Mouse (Mus musculus) cerebellum, adult 2 months (tissue): ENCODE results near the gene Rbfox1. TPM values are rescaled to one million over a fixed set of nuclear protein-coding genes. Genes with fewer than 3 reads are reported as not detected.
A peak's percentile ranks its signal among the peaks of the same experiment; 100 is the strongest.

Experiments used
- DNase-seq, 2 experiments: peaks; one replicate each; pipeline ENCODE4 v3.0.0; 2021
- H3K27ac ChIP-seq: fragments of 200-500 bp; 2 replicates; pipeline ENCODE4 v1.5.1; 2012; ENCODE audit warnings: low read length, control low read depth, inconsistent platforms; ENCODE audit not compliant: insufficient read depth
- H3K27me3 ChIP-seq: fragments of 200-500 bp; 2 replicates; pipeline ENCODE4 v1.6.1; 2012; ENCODE audit warnings: inconsistent platforms, mild to moderate bottlenecking, low read length, moderate library complexity; ENCODE audit not compliant: control insufficient read depth, insufficient read depth
- H3K4me1 ChIP-seq: fragments of 200-500 bp; 2 replicates; pipeline ENCODE4 v1.6.1; 2011; ENCODE audit warnings: low read length; ENCODE audit not compliant: control insufficient read depth, insufficient read depth
- H3K4me3 ChIP-seq: fragments of 200-500 bp; replicated peaks from 2 replicates; pipeline ENCODE3; 2011; ENCODE audit warnings: mild to moderate bottlenecking, low read depth, low read length, control low read depth; ENCODE audit not compliant: insufficient read depth
- CTCF ChIP-seq: fragments of 200-500 bp; IDR thresholded peaks from 2 replicates; pipeline ENCODE4 v1.5.1; 2011; ENCODE audit warnings: low read depth, mild to moderate bottlenecking, control low read depth, low read length, moderate library complexity, borderline replicate concordance; ENCODE audit not compliant: insufficient read depth
- POLR2A ChIP-seq: fragments of 200-500 bp; IDR thresholded peaks from 2 replicates; pipeline ENCODE4 v1.6.1; 2011; ENCODE audit warnings: low read length, control low read depth, borderline replicate concordance; ENCODE audit not compliant: insufficient read depth
- WGBS: fragments of 180-500 bp; shearing (Covaris S2); methylation state at CpG from one replicate; pipeline ENCODE4 v1.1.7; 2018; 5-methylcytosine and 5-hydroxymethylcytosine counted together
- polyA plus RNA-seq: library from polyadenylated mRNA; depleted of rRNA; stranded (reverse); fragments of >200 nt; gene quantifications from 2 replicates; pipeline ENCODE4 v1.2.3, GENCODE M21; 2012

The Rbfox1 gene
- polyA plus RNA-seq, 1 experiment: 132 TPM

- 57% methylated on average over 18 of the region's 18 CpGs for WGBS
- peak in 1 of 2 experiments; percentile 45 for DNase-seq
- TF ChIP-seq POLR2A (no peak), CTCF (no peak)
Observed at GRCm38 (mm10) chr16:6310744-6311678, 425.9 kb downstream of the Rbfox1 start.

GRCm38 (mm10) chr16:6313689-6314088, 428.5 kb downstream of the Rbfox1 start:
- whole genome bisulfite sequencing: 82% methylated on average over 6 of the region's 6 CpGs
- TF ChIP-seq POLR2A (no peak), CTCF (no peak)
- peaks cover 4% of the 10 kb centered on the region; the same call in 1 of the 2 replicates for H3K4me1 ChIP-seq
- H3K4me3 ChIP-seq: no peak overlapping the region
- H3K27ac ChIP-seq: no peak overlapping the region
- H3K27me3 ChIP-seq: no peaks in the 10 kb centered on the region
- DNase-seq: no peak

More at GRCm38 (mm10) chr16:6310744-6311678, 425.9 kb downstream of the Rbfox1 start:
- peaks cover 4% of the 10 kb centered on the region; the same call in 1 of the 2 replicates for H3K4me1 ChIP-seq
- no peak overlapping the region for H3K4me3 ChIP-seq
- H3K27ac ChIP-seq: no peak overlapping the region
- no peaks in the 10 kb centered on the region for H3K27me3 ChIP-seq

DNA sequence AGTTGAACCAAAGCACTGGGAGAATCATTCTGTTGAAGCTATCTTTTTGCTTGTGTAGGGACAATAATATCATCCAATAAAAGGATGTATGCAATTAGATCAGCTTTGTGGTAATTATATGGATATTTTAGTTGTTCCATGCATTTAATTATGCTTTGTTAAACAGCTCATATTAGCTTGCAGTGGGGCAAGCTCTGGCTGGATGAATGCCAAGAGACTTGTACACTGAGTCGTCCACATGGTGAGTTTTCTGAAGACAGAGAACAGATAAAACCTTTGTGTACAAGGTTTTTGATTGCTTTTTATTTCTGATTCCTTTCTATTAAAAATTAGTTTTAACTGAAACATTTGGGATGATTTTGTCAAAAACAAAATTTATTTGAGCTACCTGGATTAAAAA, 439.7 kb downstream of the Rbfox1 start:
- Histone ChIP-seq H3K27me3 (no peaks in the 10 kb centered on the region), H3K27ac (no peak overlapping the region), H3K4me1 (no peaks in the 10 kb centered on the region), H3K4me3 (no peak overlapping the region)
- no peak for DNase-seq
- TF ChIP-seq CTCF: no peak
- no peak for TF ChIP-seq POLR2A
- 28% methylated on average over 1 of the region's 1 CpGs for WGBS

DNA sequence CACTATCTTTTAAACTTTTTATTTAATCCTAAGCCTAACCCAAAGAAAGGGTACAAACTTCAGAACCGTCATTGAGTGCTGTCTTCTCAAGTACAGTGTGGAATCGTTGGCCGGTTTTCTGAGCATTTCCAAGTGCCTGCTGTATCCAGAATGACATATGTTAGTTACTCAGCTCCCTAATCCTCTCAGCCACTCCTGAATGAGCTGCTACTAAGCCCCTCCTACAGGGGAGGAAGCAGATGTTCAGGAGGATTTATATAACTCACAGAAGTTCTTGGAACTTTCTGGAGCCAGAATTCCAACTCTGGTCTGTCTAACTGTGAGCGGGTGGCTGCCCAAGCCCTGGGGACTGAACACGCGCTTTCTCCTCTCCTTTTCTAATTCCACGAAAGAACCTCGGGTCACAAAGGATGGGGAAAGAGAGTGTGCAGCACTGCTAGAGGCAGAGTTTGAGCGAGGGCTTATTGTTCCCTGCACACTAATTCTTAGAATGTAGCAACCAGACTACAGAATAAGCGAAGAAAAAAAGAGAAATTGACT, 446.3 kb downstream of the Rbfox1 start:
- TF ChIP-seq POLR2A (no peak), CTCF (no peak)
- Histone ChIP-seq H3K27ac (no peak overlapping the region), H3K4me1 (no peaks in the 10 kb centered on the region), H3K27me3 (no peaks in the 10 kb centered on the region), H3K4me3 (no peak overlapping the region)
- no peak for DNase-seq
- 48% methylated on average over 10 of the region's 10 CpGs for WGBS

- no peaks in the 10 kb centered on the region for H3K4me1 ChIP-seq
- H3K4me3 ChIP-seq: no peak overlapping the region
- 73% methylated on average over 2 of the region's 2 CpGs for WGBS
- DNase-seq: no peak
- no peaks in the 10 kb centered on the region for H3K27me3 ChIP-seq
- no peak overlapping the region for H3K27ac ChIP-seq
- TF ChIP-seq CTCF: no peak
- no peak for TF ChIP-seq POLR2A
Observed at GRCm38 (mm10) chr16:6333273-6333672, 448.1 kb downstream of the Rbfox1 start.

DNA sequence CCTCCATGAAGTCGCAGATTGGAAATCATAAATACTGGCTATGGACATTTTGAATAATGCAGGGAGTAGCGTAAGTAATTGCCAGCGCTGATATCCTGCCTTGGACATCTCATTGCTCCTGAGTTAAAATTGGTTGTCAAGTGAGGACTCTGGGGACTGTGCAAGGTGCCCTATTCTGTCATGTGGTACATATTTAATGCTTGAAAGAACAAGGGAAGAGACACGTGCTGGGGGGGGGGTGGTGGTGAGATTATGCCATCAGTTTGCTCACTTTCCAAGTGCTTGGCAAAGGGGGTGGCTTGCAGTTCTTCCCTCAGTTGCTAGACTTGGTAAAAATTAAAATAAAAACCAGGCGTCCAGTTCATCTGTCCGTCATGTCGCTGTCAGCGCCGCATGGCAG, 462.9 kb downstream of the Rbfox1 start:
- Histone ChIP-seq H3K27ac (peak overlapping the region; percentile 76), H3K4me1 (peaks cover under 1% of the 10 kb centered on the region; the same call in 1 of the 2 replicates), H3K27me3 (no peaks in the 10 kb centered on the region), H3K4me3 (peak overlapping the region; percentile 97)
- TF ChIP-seq POLR2A (no peak), CTCF (no peak)
- DNase-seq: no peak
- 15% methylated on average over 9 of the region's 9 CpGs for WGBS

- TF ChIP-seq CTCF (peak; percentile 40; the same call in 1 of the 2 replicates), POLR2A (peak; percentile 61)
- DNase-seq: peak; percentile 86
- H3K4me3 ChIP-seq: peak overlapping the region; percentile 97
- H3K27me3 ChIP-seq: no peaks in the 10 kb centered on the region
- peak overlapping the region; percentile 92 for H3K27ac ChIP-seq
- H3K4me1 ChIP-seq: peaks cover 6% of the 10 kb centered on the region; the same call in 1 of the 2 replicates
- WGBS: under 1% methylated on average over 40 of the region's 41 CpGs
Observed at GRCm38 (mm10) chr16:6348581-6349241, 463.6 kb downstream of the Rbfox1 start.

- H3K4me3 ChIP-seq: peak overlapping the region; percentile 97
- DNase-seq: peak; percentile 76 to 77
- WGBS: 3% methylated on average over 16 of the region's 16 CpGs
- H3K27me3 ChIP-seq: no peaks in the 10 kb centered on the region
- peaks cover 6% of the 10 kb centered on the region; the same call in 1 of the 2 replicates for H3K4me1 ChIP-seq
- peak overlapping the region; percentile 92 for H3K27ac ChIP-seq
- no peak for TF ChIP-seq POLR2A
- TF ChIP-seq CTCF: no peak
Observed at GRCm38 (mm10) chr16:6349381-6349780, 464.2 kb downstream of the Rbfox1 start.
